Mouse (Mus musculus) liver, embryonic 14.5 days (tissue): ENCODE results near the gene Hbs1l.

Experiments
- CTCF ChIP-seq: IDR thresholded peaks from 2 replicates; pipeline ENCODE4 v1.5.1; 2016; ENCODE audit warnings: antibody characterized with exemption, low read depth, control low read depth
- EP300 ChIP-seq: IDR thresholded peaks from 2 replicates; pipeline ENCODE4 v1.6.1; 2016; ENCODE audit warnings: antibody characterized with exemption, low read depth

- no peak for TF ChIP-seq EP300
- no peak for TF ChIP-seq CTCF
These were observed 70.1 kb downstream of the Hbs1l start for GRCm38 (mm10) chr10:21365897-21366296.
